Mouse (Mus musculus): ENCODE results near the gene Klf1.

GRCm38 (mm10) chr8:84917781-84918180, 16.1 kb downstream of the Klf1 start:
- TF ChIP-seq CTCF (IDR thresholded peaks at IDR 0.05; ENCODE audit: borderline replicate concordance, extremely low read depth, insufficient read depth, insufficient read length) = no peak
- no peak for TF ChIP-seq POLR2A (IDR thresholded peaks at IDR 0.05; ENCODE audit: borderline replicate concordance, extremely low read depth, insufficient read depth, insufficient read length, poor library complexity, severe bottlenecking)

Measured in brain, embryonic 14.5 days (tissue).